Mouse (Mus musculus): ENCODE results near the gene Slc25a34.

DNA sequence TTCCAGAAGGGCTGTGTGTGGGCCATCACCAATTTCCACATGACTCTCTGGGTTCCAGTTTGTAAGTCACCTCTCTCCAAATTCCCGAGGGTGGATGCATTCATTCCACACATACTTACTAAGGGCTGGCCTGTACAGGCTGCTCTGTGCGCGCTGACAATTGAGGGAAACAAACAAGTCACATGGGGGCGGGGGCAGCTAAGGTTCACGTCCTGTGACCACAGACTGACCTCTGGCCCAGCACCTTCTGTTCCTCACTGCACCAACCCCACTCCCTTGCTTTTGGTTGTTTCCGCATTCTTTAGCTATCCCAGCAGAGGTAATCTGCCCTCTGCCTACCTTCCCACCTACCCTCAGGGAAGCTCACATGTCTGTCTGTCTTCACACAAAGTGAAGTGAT, 53.6 kb downstream of the Slc25a34 start:
- no peak for TF ChIP-seq CTCF (IDR thresholded peaks at IDR 0.05; ENCODE audit: borderline replicate concordance, insufficient read depth, low read depth, low read length)
- no peak for TF ChIP-seq POLR2A (IDR thresholded peaks at IDR 0.05; ENCODE audit: borderline replicate concordance, insufficient read depth, low read length)

Measured in cerebellum, adult 2 months (tissue).